8 mouse cellular contexts compared by ENCODE assay signal in the genomic region with DNA sequence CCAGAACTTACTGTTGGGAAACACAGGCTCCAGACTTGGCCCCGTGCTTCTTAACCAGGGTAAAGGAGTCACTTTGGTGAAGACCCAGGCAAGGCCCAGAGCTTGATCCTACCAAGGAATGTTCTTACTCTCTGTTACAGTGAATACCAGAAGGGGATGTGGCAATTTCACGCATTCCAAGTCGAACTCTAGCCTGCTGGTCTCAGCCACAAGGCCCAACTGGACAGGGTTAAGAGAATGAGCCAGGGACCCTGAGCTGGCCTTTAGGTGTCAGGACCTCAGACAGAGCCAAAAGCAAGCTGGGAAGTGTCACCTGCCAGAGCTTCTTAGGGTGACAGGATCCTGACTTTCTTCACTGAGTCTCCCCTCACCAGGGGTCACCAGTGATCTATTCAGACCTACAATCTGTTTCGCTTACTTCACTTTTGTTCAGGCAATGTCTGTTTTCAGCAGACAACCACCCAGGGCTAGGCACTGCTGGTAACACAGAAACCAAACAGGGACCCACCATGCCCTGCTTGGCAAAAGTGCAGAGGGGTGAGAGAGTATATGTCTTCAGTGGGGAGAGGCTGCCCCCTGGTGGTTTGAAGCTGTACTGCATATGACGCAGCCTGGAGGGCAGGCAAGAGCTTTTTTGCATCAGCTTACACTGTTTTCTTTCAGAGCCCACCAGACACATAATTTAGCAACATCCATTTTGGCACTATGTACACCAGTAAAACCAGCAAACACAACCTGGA.
DNase-seq lines count a peak whose midpoint lies in the region; ATAC-seq lines count a peak whose summit lies in the region.

No protein-coding gene starts in this region.

- no peaks in the 10 kb centered on the region for H3K4me1 ChIP-seq in heart, embryonic 11.5 days (ENCODE audit: control insufficient read depth, insufficient read depth, low read length)
- no peaks in the 10 kb centered on the region for H3K4me1 ChIP-seq in brown adipose tissue, adult 24 weeks (ENCODE audit: control insufficient read depth, insufficient read depth, insufficient read length, low read length)
- H3K4me1 ChIP-seq in midbrain, embryonic 12.5 days, result no peaks in the 10 kb centered on the region

- H3K4me2 ChIP-seq in heart, embryonic 11.5 days, result no peak overlapping the region
- no peak overlapping the region for H3K4me2 ChIP-seq in midbrain, embryonic 12.5 days (replicated peaks)

- H3K36me3 ChIP-seq in heart, embryonic 11.5 days (ENCODE audit: control insufficient read depth, insufficient read depth, low read length), result no peaks in the 10 kb centered on the region
- H3K36me3 ChIP-seq in midbrain, embryonic 12.5 days, result no peaks in the 10 kb centered on the region

- H3K9me3 ChIP-seq in heart, embryonic 11.5 days (replicated peaks; ENCODE audit: control insufficient read depth, low read length), result no peaks in the 10 kb centered on the region
- H3K9me3 ChIP-seq in midbrain, embryonic 12.5 days, result no peaks in the 10 kb centered on the region

- H3K27ac ChIP-seq in heart, embryonic 11.5 days (ENCODE audit: low read depth, low read length), result no peak overlapping the region
- 0 out of 2 replicates have a peak overlapping the region, but pooled peaks have one; percentile 1 for H3K27ac ChIP-seq in brown adipose tissue, adult 24 weeks (replicated peaks; ENCODE audit: low read depth, low read length)
- H3K27ac ChIP-seq in midbrain, embryonic 12.5 days (replicated peaks), result no peak overlapping the region

- intact Hi-C loops in heart, postnatal 36 days (cut with DNase I), result loop anchor here (1.0 to 5.0 kb wide), 3 partner anchors 342 to 510 kb away; partner anchors contain the start of gene Pstk
- intact Hi-C loops in left cerebral cortex, postnatal 10 days (cut with DNase I), result loop anchor here (2.0 to 5.0 kb wide), 2 partner anchors 340 to 449 kb away; partner anchors contain the start of gene Hmx3

- WGBS in heart, embryonic 11.5 days (ENCODE audit: insufficient replicate concordance), result 53% methylated on average over 5 of the region's 5 CpGs
- 49% methylated on average over 5 of the region's 5 CpGs for WGBS in midbrain, embryonic 12.5 days

- H3K27me3 ChIP-seq in heart, embryonic 11.5 days (ENCODE audit: control insufficient read depth, insufficient read depth, low read length), result peaks cover 17% of the 10 kb centered on the region
- H3K27me3 ChIP-seq in midbrain, embryonic 12.5 days, result peaks cover 56% of the 10 kb centered on the region

- H3K9ac ChIP-seq in heart, embryonic 11.5 days (ENCODE audit: low read depth, low read length), result no peak overlapping the region
- H3K9ac ChIP-seq in midbrain, embryonic 12.5 days (replicated peaks), result no peak overlapping the region

- peak; percentile 90 for DNase-seq in heart, adult 11 months
- peak; percentile 65 to 81 for DNase-seq in heart, postnatal 36 days
- DNase-seq in left cerebral cortex, postnatal 10 days (ENCODE audit: extremely low spot score in 1 of 2, low spot score in 2 of 2), result peak; percentile 58 to 75
- DNase-seq in spleen, postnatal 10 days (ENCODE audit: low spot score in 2 of 2), result peak; percentile 50 to 78

- no peak overlapping the region for H3K4me3 ChIP-seq in heart, embryonic 11.5 days (ENCODE audit: low read depth, low read length)
- H3K4me3 ChIP-seq in brown adipose tissue, adult 24 weeks (ENCODE audit: insufficient read depth, low read depth, low read length), result no peak overlapping the region
- no peak overlapping the region for H3K4me3 ChIP-seq in midbrain, embryonic 12.5 days

- ATAC-seq in heart, embryonic 11.5 days (replicated peaks; ENCODE audit: insufficient number of reproducible peaks, low FRiP score, low TSS enrichment), result no peak
- ATAC-seq in erythroid progenitor cell, adult 5-6 weeks (replicated peaks; ENCODE audit: low FRiP score, poor library complexity, severe bottlenecking), result peak; percentile 56; the same call in 1 of the 2 replicates
- peak; percentile 52; the same call in 1 of the 2 replicates for ATAC-seq in midbrain, embryonic 12.5 days (ENCODE audit: low FRiP score, low read depth)
